Mouse (Mus musculus): Measurements from ENCODE around the gene Tgif1. TPM values are rescaled to one million over a fixed set of nuclear protein-coding genes. Genes with fewer than 3 reads are reported as not detected.
"Not testable (repeated sequence)": the region's sequence is repeated elsewhere in the genome, so short reads cannot be mapped to it uniquely, and the experiment has no call there.

Tgif1 gene
- total RNA-seq, 2 experiments from 2014 or later = 42.5 to 58.2 TPM

DNA sequence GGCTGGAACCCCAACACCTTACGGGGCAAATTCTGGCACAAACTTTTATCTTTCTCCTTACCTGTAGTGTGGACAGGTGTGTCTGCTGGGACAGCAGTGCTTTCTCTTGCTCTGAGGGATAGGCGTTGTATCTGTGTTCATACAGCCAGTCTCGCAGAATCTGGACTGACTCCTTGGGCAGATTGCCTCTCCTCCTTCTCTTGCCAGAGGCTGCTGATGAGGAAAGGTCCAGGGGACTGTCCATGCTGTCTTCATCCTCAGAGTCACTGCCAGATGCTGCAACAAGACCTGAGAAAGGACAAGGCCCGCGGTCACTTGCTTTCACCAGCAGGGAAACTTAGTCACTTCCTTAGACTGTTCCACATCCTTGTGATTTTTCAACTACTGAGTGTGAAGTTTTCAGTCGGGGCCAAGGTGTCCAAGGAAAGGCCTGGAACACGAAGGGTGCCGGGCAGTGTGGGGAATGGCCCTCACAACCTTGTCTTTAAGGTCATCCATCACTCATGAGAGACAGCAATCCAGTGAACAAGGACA, 7.2 kb downstream of the Tgif1 start:
- no peak for DNase-seq (ENCODE audit: low spot score in 2 of 2)

DNA sequence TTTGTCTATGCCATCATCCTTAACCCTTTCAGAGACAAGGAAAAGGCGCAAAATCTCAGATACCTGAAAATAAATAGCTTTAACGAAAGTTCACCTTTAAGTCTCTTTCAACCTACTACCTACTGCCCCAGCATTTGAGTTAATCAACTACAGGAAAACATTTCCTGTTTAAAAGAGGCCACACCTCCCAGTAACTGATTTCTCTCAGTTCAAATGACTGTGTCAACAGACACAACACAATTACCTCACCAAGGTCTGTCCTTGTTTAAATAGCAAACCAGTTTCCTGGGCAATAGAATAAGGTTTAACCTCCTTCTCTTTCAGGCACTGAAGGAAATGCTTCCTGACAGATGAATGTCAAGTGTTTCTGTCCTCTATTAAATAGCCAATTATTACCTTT, 7.8 kb downstream of the Tgif1 start:
- no peak for DNase-seq (ENCODE audit: low spot score in 2 of 2)

DNA sequence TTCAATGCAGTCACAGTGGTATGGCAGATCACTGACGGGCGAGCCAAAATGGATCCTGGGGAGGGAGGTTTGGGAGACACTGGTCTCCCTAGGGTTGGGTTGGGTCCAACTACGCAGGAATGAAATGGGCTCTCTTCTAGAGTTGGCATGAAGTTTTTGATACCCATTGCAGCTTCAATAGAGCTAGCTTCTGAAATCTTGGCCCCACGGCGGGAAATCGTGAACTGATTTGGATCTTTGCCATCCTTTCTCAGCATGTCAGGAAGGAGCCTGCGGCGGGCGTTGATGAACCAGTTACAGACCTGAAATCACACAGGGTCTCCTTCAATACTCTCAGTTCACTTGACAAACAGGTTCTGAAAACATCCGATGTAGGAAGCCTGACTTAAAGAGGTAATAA, 8.4 kb downstream of the Tgif1 start:
- DNase-seq (ENCODE audit: low spot score in 2 of 2) = peak in 1 of 2 experiments; percentile 31

DNA sequence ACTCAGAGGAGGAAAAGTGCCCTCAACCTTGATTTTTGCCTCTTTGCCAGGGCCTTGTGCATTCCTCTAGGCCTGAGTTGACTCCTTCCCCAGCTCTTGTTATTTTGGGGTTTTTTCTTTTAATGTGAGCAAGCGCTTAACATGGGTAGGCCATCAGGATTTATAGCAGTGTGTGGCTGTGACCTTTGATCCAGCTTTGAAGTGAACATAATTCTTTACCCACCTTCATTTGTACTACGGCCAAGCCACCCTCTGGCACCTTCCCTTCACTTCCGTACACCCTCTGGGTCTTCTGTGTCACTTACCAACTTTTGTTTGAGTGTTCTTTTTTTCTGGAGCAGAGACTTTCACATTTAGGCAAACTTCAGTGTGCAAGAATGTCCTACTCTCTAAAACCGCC, 10.1 kb downstream of the Tgif1 start:
- no peak for DNase-seq (ENCODE audit: low spot score in 2 of 2)

DNA sequence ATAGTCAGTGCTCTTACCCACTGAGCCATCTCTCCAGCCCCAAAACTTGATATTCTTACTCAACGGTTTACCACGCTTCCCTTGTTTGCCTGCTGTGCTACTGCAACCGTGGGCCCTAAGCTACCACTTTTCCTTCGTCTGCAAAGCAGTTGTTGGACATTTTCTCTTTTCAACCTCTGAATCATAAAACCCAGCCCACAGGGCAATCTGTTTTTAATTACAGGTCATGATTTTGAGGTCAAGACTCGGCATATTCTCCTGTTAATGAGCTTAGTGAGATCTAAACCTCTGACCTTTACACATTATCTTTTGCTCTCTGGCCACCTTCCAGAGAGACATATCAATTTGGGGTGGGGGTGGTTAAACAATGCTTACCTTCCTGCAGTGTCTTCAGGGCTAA, 14.8 kb downstream of the Tgif1 start:
- no peak for DNase-seq (ENCODE audit: low spot score in 2 of 2)

DNA sequence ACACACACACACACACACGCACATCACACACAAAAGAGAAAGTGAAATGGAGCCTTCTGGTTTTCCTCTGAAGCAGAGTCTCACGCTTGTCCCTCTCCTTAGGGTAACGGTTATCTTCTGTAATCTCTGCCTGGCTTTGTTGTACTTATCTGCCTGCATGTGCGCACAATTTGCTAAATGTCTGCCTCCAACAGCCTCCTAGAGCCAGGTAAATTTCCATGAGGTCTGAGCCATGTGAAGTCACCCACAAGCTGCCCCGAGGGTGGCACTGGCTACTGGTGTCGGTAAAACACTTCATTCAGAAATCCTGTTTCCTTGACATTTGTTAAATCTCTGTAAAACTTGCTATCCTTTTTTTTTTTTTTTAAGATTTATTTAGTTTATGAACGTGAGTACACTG, 15.3 kb downstream of the Tgif1 start:
- DNase-seq (ENCODE audit: low spot score in 2 of 2) = no peak

DNA sequence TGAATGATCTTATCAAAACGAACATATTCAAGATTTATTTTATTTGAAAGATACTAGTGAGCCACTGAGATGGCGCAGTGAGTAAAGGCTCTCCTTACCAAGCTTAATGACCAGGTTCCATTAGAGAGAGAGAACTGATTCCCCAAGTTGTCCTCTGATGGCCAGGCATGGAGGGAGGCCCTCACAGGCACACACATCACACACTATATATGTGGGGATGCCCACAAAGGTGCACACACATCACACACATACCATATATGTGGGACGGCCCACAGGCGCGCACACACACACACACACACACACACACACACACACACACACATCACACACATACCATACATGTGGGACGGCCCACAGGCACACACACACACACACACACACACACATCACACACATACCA, 15.9 kb downstream of the Tgif1 start:
- DNase-seq (ENCODE audit: low spot score in 2 of 2) = not testable (repeated sequence)

DNA sequence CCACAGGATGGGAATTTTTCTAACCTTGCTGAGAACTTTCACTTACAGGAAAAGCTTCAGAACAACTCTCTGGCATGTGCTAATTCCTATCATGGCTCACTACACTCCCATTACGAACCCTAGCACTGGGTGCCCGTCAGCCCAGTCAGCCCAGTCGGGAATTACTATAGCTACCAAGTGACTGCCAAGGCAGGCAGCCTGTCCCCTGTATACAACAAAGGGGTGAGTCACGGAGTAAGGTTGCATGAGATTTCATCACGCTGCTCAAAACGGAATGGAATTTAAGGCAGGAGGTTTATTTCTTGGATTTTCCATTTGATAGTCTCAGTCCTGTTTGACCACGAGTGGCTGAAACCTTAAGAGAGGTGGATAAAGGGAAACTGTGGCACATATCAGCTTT, 16.5 kb downstream of the Tgif1 start:
- DNase-seq (ENCODE audit: low spot score in 2 of 2) = no peak

DNA sequence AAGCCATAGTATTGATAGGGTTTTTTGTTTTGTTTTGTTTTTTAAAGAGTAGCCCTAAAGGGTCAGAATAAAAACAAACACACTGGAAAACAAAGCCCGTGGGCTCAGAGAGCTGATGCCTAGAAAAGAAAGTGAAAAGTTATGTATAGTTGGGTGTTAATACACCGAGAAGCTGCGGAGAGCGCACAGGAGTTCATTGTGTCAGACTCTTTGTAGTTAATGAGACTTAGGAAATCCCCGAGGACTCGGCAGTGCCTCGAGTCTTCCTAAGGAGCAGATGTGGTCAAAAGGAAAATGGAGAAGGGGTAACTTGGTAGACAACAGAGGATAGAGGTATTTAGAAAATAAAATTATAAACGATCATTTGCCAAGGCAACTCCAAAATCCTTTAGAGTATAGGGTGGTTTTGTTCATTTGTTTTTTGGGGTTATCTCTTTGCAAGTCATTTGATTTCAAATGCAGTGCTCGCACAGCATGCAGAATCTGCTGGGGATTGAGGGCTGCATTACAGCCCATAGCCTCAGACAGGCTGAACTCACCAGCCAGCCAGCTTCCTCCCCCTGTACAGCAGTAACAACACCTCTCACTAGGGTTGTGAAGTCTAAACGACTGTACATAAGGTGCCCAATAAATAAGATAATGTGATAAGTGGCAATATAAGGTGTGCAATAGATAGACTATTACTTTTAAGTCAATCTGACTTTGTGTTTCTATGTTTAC, 18.1 kb downstream of the Tgif1 start:
- no peak for DNase-seq (ENCODE audit: low spot score in 2 of 2)

DNA sequence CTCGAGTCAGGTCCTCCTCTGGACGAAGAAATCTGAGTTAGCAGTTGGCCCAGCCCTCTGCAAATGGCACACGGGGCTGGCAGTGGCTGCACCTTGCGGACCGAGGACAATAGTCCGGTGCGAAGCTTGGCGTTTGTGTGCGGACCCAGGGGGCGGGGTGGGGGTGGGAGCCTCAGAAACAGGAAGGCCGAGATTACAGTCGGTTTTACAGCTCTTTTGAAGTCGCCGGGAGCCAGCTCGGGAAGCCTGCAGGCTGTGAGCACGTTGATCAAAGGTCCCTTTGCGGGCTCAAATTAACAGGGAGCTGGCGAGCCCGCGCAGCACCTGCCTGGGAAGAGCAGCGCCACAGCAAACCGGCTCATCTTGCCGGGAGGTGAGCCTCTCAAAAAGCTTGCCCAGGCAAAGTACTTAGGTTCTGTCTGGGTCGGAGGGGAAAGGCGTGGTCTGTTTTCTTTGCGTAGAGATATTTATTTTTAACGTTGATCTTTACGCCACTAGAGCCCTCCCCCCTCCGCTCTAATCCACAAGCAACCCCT, 18.8 kb downstream of the Tgif1 start:
- DNase-seq (ENCODE audit: low spot score in 2 of 2) = peak; percentile 46 to 47

DNA sequence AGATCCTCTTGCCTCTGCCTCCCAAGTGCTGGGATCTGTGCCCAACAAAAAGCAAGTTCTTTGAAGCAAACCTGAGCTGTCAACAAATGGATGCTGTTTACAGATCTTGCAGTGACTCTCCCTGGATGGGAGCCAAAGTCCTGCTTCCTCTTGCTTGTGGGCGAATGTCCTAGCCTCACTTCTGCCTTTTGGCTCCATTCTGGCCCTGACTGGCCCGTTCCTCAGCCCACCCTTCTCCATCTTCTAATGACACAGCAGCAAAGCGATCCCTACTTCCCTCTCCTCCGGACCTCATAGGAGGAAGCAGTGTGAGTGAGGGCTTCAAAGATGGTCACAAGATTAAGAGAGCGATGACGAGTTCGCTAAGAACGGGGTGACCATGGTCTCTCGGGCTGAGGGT, 20.8 kb downstream of the Tgif1 start:
- DNase-seq (ENCODE audit: low spot score in 2 of 2) = no peak

DNA sequence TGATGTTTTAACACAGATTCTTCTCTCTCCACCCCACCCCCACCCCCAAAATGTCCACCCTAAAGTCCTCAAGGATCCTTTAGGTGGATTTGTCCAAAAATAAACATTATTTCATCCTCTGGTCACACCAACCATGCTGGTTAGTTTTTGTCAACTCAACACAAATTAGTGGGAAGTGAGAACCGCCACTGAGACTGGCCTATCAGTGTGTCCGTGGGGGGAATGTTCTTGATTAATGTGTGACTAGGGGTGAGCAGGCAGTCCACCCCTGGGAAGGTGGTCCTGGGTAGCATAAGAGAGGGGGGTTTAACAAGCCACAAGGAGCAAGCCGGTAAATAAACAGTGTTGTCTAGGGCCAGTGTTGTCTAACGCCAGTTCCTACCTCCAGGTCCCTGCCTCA, 21.8 kb downstream of the Tgif1 start:
- no peak for DNase-seq (ENCODE audit: low spot score in 2 of 2)

DNA sequence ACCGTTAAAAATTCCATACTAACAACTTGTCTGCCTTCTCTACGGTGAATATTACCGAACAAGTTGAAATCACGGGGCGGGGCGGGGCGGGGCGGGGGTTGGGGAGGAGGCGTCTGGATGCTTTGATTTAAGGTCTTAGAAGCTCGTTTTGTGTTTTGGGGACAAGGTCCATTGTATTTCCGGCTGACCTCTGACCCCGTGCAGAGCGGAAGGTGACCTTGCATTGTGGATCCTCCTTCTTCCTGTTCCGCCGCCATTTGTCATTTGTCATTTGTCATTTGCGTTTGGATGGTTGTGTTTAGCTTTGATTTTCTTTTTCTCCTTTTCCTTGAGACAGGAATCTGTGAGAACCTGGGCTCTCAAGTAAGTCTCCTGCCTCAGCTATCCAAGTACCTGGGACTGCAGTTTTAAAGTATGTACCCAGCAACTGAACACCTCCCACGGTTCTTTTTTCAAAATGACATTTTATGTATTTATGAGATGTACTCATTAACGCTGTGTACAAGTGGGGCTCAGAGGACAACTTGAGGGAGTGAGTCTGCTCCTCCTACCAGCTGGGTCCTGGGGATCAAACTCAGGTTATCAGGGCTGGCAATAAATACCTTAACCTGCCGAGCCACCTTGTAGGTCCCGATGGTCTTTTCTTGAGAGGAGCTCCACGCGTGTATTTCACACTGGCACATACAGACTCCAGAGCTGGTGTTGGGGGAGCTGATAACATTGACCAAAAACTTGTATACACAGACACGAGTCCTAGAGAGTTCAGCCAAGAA, 23.2 kb downstream of the Tgif1 start:
- no peak for DNase-seq (ENCODE audit: low spot score in 2 of 2)

DNA sequence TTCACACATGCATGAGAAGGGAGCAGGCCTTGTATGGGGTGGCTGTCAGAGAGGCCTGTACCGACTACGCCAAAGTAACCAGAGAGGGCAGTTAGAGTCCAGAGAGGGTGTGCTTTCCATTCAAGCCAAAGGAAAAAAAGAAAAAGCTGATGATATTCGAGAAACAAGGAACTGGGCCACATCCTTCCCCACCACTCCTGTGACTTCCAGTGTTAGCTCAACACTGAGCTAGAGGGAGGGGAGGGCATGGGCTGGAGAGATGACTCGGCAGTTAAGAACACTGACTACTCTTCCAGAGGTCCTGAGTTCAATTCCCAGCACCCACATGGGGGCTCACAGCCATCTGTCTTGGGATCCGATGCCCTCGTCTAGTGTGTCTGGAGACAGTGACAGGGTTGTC, 24.1 kb downstream of the Tgif1 start:
- no peak for DNase-seq (ENCODE audit: low spot score in 2 of 2)

DNA sequence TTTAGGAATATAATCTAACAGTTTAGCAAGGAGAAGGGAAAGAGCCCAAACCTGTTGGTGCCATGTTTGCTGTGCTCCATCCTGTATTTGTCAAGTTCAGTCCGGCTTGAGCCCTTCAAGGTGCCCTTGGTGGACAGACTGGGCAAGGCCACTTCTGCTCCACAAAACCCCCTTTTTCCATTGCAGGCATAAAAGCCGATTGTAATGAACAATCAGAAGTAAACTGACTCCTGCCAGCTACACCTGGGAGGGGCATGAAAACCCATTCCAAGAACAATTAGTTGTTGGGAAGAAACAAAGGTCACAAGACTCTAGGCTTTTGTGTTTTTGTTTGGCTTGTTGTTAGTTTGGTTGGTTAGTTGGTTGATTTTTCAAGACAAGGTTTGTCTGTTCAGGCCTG, 24.8 kb downstream of the Tgif1 start:
- no peak for DNase-seq (ENCODE audit: low spot score in 2 of 2)

DNA sequence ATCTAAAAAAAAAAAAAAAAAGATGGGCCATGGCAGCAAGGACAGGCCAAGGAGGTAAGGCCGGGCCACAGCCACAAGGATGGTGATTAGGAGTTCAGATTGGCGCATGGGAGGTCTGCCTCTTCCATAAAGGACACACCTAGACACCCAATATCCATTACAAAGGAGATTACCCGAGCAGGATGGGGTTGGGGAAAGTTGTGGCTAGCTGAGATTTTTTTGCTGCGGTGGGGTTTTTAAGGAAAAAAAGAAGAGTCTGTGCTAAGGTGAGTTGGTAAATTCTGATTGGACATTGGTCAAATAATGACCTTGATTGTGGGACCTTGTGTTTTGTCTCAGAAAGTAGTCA, 25.2 kb downstream of the Tgif1 start:
- DNase-seq (ENCODE audit: low spot score in 2 of 2) = no peak

DNA sequence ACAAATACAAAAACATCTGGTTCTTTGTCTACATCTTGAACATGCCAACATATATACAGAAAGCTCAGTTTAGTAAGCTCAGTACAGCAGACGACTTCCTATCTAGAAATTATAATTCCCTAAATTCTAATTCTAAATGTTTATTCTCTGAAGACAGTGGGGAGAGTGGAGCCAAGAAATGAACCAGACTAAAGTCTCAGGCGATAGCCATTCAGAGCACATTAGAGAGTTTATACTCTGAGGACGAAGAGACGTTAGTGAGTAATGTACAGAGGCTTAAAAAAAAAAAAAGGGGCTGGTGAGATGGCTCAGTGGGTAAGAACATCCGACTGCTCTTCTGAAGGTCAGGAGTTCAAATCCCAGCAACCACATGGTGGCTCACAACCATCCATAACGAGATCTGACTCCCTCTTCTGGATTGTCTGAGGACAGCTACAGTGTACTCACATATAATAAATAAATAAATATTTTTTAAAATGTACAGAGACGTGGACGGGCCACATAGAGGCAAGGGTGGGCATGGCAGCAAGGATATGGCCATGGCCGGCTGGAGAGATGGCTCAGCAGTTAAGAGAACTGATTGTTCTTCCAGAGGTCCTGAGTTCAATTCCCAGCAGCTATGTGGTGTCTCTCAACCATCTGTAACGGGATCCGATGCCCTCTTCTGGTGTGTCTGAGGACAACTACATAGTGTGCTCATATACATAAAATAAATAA, 25.7 kb downstream of the Tgif1 start:
- not testable (repeated sequence) for DNase-seq (ENCODE audit: low spot score in 2 of 2)

DNA sequence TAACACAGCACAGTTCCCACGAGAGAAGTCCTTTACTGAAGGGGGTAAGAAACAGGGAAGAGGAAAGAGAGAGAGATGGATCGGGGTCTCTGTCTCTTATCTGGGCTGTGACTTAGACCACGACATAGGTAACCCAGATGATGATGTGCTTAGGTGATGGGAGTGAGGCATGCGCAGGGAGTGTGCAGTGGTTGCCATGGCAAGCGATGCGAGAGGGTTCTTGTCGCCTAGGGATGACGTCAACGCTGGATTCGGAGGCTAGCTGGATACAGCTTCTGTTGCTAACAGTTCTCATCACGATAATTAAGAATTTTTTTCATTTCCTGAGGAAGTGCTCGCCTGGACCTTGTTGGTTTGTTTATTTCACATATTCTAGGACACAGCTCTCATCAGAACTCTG, 27.1 kb downstream of the Tgif1 start:
- DNase-seq (ENCODE audit: low spot score in 2 of 2) = no peak

DNA sequence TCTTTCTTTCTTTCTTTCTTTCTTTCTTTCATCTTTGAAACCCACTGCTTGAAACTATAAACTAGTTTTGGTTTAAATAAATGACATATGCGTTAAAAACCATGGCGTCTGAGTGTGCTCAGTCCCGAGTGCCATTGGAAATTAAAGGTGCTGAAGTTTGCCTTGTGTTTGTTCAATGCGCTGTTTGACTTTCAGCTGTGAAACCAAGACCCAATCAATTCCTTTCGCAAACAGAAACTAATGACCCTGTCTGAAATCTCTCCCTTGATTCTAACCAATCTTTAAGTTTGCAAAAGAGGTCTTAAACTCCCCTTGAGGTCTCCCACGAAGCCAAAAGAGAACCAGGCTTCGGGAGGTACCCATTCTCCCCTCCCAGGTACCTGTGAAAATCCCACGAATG, 30.3 kb downstream of the Tgif1 start:
- no peak for DNase-seq (ENCODE audit: low spot score in 2 of 2)

DNA sequence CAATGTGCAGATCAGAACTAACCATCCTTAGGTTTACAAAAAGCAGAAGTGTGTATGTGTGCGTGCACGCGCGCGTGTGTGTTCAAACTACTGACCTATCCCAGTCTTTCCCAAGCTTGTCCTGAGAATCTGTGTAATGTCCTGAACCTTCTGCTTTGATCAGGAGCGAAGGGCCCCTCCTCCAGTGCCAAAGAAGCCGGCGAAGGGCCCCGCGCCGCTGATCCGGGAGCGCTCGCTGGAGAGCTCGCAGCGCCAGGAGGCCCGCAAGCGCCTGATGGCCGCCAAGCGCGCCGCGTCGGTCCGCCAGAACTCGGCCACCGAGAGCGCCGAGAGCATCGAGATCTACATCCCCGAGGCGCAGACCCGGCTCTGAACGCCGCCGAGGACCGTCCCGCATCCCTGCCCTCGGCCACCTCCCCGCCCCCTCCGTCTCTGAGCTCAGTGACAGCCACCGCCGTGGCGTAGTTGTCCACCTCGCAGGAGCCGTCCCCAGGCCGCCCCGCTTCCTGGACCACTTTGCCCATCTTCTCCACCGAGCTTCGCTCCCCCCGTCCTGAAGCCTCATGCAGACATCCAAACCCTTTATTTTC, 35.4 kb downstream of the Tgif1 start:
- DNase-seq (ENCODE audit: low spot score in 2 of 2) = peak in 1 of 2 experiments; percentile 39

DNA sequence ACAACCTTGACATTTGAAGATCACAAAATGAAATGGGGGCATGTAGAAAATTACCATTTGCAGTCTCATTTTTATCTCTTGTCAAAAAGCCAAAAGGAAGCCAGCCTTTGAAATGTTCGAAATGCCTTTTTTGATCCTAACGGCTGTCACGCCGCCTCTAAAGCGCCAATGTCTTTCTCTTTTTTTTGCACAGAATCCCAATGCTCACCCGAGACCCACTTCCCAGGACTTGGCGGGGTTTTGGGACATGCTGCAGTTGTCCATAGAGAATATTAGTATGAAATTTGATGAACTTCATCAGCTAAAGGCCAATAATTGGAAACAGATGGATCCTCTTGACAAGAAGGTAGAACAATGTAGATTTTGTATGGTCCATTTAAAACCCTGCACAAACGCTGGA, 38.3 kb downstream of the Tgif1 start:
- DNase-seq (ENCODE audit: low spot score in 2 of 2) = no peak
